Mouse (Mus musculus): Measurements from ENCODE around the gene Prr23a2.
"Not testable (repeated sequence)": the region's sequence is repeated elsewhere in the genome, so short reads cannot be mapped to it uniquely, and the experiment has no call there.

Prr23a2 gene

DNA sequence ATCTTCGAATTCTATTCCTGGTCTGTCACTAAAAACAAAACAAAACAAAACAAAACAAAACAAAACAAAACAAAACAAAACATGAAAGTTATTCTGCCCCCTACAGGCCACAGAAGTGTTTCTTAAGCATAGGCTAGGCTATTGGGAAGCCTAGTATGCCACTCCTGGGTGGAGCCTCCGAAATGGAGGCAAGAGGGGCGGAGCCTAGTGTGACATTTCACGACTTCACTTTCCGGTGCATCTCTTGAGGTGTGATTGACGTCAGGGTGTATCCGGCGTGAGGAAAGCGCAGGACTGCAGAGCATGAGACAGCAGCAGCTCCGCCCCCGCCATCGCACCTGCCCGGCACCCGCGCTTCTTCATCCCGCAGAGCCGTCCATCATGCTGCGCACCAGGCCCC is at the start of gene Prr23a2:
Gene Prr23a2 (plus strand): TSS at position 285 of the 400 bp plus-strand sequence.
- in situ Hi-C loops (cut with MboI, MseI) = loop anchor here in 1 of 2 experiments (10.0 kb wide), 1 partner anchor 611 kb away; no protein-coding TSS in a partner anchor

DNA sequence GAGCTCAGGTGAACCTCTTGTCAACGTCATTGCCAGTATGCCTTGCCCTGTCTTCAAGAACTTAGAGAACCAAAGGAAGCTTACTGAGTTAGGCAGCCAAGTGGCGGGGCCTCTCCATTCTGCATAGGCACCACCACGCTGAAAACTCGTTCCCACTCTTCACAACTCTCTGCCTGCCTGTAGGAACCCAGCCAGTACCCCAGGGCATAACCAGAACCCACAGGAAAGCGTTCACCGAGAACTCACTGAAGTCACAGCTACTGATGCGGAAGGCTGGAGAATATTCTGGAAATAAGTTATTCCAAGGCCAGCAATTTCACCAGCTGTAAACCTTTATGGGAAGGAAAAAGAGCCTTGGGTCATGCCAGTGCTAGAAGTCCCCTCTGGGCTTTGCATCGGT is 48.7 kb upstream of the Prr23a2 start:
- in situ Hi-C loops (cut with MboI, MseI) = no loop called here

DNA sequence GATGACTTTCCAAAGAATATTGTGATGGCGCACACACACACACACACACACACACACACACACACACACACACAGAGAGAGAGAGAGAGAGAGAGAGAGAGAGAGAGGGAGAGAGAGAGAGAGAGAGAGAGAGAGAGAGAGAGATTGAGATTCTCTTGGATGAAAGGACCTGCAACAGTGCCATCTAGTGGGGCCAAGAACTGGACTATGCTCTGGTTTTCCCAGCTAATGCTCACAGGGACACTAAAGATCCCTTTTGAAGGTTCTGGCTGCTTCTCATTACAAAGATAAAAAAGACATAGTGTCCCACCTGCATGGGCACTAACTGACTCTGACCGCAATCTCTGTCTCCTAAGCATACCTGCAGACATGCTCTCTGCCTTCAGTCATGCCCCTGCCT is 46.8 kb upstream of the Prr23a2 start:
- in situ Hi-C loops (cut with MboI, MseI) = not testable (repeated sequence)

DNA sequence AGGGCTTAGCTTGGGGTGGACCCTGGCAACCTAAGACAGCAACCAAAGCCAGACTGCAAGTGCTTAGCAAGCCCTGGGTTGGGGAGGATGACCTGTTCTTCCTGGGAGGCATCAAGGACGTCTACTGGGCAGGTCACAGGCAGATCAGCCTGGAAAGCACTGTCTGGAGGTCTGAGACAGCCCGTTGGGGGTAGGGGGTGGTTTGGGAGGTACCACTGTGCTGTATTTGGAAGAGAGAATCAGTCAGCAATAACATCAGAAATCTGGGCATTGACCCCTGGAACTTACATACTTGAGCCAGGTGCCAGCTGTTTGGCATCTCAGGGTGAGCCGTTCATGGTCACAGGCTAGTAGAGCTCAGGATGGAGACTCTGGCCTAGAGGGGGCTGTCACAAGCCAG is 40.2 kb upstream of the Prr23a2 start:
- in situ Hi-C loops (cut with MboI, MseI) = loop anchor here in 1 of 2 experiments (10.0 kb wide), 1 partner anchor 171 kb away; no protein-coding TSS in a partner anchor

DNA sequence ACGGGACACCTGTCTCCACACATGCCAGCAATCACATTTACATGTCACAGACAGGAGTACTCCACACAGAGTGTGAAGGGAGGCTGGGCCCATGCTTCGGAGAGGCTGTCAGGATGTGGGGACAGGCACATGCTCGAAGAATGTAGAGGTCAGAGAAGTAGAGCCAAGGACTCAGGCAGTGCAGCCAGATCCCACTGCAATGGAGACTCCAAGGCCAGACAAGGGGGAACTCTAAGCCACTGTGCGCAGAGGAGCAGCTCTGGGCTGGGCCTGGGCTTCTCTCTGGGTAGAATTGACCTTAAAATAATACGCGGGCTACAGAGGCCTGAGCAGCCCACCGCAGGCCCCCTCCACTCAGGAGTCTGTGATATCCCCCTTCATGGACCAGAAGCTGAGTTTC is 38.7 kb upstream of the Prr23a2 start:
- in situ Hi-C loops (cut with MboI, MseI) = loop anchor here in 1 of 2 experiments (10.0 kb wide), 1 partner anchor 173 kb away; no protein-coding TSS in a partner anchor

DNA sequence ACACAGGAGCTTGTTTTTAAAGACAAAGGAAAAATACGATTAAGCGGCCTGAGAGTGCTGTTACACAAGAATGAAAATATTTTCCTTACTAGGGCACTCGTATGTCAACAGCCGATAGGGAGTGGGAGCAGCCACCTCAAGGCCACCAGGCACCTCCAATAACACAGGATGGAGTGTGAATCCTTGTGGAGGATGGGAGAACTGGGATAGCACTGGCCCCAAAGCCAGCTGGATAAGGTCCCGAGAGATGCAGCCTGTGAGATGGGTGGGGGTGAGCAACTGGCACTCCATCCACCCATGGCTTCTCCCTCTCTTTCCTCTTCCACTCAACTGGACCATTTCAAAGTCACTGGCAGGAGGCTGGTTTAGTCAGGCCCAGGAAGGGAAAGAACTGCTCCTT is 37.3 kb upstream of the Prr23a2 start:
- in situ Hi-C loops (cut with MboI, MseI) = loop anchor here in 1 of 2 experiments (10.0 kb wide), 1 partner anchor 174 kb away; no protein-coding TSS in a partner anchor

DNA sequence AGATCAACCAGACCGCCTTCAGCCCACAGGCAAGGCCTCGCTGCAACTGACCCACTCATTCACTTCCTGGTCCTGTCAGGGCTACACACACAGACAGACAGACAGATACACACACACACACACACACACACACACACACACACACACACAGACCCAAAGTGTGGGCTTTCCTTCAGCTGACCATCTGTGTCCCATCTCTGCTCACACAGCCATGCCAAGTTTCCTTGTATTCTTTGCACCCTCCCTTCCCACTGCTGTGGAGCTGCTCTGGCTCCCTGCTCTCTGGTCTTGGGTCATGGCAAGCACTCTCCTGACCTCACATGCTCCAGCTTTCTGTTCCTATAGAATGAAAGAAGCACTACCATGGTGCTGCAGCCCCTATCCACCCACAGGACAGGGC is 36.8 kb upstream of the Prr23a2 start:
- in situ Hi-C loops (cut with MboI, MseI) = loop anchor here in 1 of 2 experiments (10.0 kb wide), 1 partner anchor 175 kb away; no protein-coding TSS in a partner anchor

DNA sequence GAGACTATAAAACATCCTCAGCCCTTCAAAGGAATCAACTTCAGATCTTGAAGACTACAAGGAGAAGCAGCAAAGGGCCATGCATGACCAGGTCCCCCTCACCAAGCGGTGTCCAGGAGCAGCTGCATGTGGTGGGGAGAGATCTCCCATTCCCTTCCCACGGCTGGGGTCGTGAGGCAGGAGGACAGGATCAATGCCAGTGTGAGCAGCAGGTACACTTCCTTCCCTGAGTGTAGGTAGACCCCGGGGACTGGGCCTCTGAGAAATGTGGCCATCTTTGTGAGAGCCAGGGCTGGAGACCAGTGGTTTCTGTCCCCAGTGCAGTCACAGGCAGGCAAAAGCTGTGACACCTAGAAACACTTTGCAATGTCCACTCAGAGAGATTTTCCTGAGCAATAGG is 35.8 kb upstream of the Prr23a2 start:
- in situ Hi-C loops (cut with MboI, MseI) = no loop called here

DNA sequence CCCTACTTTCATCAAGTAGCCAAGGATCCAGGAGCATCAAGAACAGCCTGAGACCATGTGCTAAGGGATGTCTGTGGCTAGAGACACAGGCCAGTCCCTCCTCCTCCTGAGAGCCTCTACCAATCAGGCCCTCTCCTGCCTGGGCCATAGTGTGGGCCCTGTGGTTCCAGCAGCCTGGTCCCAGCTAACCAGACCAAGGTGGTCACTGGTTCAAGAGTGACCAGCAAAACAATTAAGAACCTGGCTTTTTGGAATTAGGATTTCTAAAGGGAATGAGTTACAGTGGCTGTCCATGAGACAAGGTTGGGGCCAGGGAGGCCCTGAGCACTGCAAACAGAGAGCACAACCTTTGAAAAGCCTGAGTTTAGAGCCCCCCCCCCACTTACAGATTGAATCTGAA is 35.2 kb upstream of the Prr23a2 start:
- in situ Hi-C loops (cut with MboI, MseI) = no loop called here

DNA sequence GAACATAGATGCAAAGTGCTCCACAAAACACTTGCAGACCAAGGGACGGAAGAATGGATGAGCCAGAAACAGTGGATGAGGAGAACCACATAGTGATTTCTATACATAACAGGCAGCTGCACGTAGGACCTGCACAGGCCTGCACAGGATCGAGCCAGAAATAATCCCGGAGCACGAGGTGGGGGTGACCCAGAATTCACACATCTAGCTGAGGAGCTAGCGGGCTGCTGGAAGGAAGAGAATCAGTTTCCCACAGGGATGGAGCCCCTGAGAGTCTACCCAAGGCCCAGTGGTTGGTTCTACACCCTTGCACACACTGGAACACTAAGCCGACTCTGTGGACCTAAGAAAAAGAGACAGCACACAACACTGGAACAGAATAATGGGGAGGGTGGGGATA is 32.5 kb upstream of the Prr23a2 start:
- in situ Hi-C loops (cut with MboI, MseI) = no loop called here

DNA sequence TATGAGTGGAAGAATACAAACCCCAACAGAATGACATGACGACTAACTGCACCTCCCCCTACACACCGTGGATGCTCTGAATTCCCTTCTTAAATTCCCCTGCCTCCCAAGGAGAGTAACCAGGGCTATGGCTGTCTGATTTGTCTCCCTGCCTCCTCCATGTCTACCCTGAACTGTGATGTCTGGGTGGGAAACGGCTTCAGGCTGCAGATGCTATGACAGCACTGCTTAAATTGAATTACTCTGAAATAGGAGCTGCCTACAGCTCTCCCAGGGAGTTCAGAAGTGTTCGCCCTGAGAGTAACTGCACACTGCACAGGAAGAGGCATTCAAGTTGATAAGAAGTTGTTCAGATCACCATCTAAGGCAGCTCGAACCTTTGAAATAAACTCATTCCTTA is 26.8 kb upstream of the Prr23a2 start:
- in situ Hi-C loops (cut with MboI, MseI) = no loop called here

DNA sequence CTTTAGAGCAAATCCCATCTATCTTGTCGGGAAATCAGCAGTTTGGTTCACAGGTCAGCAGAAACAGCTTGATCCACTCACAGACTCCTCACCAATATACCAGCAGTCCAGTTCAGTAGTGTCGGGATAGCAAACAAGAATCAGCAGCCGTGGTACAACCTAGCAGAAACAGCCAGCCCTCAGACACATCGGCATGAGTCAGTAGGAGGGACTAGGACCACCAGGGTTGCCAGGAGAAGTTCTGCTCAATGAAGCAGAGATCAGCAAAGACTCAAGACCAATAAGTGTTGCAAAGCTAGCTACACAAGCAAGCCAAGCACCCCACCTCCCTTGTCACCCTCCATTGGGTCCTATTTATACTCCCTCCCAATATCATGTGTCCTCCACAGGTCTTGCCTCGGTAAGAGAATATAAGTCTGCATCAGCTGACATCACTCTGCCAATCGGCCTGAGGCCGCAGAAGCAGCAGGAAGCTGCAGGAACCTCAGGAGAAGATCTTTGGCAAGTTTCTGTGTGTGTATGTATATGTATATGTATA is 18.7 kb upstream of the Prr23a2 start:
- in situ Hi-C loops (cut with MboI, MseI) = no loop called here

DNA sequence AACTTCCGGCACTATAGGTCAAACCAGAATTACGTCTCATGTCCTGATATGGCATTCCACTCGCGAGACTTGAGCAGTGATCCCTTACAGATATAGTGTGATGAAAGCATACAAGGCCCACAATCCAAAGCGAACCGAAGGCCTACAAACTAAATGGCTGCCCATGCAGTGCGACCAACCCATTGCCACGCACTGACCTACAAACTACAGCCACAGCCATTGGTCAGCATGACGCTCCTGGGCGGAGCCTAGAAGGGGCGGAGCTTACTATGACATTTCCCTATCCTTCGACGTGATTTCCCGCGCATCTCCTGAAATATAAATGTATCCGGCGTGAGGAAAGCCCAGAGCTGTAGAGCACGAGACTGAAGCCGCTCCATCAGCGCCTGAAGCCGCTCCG is 14.2 kb upstream of the Prr23a2 start, which contains the start of gene Prr23a1:
Gene Prr23a1 (plus strand): TSS at position 387 of the 400 bp plus-strand sequence.
- in situ Hi-C loops (cut with MboI, MseI) = no loop called here

DNA sequence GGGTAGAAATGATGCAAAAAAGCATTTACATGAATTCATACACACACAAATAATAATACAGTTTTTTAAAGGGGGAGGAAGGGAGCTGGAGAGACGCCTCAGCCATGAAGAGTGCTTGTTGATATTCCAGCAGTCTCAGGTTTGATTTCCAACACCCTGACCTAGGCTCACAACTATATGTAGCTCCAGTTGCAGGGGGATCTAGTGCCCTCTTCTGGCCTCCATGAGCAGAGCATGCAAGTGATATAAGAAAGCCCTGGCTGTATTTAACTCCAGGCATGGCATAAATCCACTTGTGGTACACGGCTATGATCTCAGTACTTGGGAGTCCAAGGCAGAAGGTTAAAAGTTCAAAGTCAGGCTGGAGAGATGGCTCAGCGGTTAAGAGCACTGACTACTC is 7.2 kb downstream of the Prr23a2 start:
- in situ Hi-C loops (cut with MboI, MseI) = no loop called here

DNA sequence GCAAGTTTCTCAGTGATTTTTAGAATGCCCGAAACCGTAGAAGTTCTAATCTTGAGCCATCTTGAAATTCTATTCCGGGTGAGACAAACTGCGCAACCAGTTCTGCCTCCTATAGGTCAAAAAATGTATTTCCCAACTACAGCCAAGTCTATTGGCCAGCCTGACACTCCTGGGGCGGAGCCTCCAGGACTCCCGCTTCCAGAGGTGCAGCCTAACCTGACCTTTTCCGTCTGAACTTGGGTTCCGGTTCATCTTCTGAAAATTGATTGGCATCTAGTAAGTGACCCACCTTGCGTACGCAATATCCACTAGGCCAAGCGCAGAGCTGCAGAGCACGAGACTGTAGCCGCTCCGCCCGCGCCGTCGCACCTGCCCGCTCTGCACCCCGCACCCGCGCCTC is 8.3 kb downstream of the Prr23a2 start, which contains the start of gene Prr23a3:
Gene Prr23a3 (plus strand): TSS at position 197 of the 400 bp plus-strand sequence.
- in situ Hi-C loops (cut with MboI, MseI) = no loop called here

DNA sequence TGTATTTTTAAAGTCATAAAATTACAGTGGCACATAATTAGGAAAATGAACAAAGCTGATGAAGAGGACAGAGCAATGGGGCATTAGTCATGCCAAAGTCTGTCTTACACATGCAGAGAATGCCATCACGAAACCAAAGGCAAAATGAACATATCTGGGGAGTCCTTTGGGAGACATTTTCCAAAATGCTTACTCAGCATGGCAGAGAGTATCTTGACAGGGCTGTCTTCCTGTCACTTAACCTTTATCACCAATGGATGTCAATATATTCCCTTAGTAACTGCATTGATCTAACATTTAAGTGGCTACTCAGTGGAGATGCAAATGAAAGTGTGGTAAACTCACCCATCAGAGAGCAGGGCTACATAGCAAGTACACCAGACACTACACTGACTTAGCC is 45.2 kb downstream of the Prr23a2 start:
- in situ Hi-C loops (cut with MboI, MseI) = no loop called here

DNA sequence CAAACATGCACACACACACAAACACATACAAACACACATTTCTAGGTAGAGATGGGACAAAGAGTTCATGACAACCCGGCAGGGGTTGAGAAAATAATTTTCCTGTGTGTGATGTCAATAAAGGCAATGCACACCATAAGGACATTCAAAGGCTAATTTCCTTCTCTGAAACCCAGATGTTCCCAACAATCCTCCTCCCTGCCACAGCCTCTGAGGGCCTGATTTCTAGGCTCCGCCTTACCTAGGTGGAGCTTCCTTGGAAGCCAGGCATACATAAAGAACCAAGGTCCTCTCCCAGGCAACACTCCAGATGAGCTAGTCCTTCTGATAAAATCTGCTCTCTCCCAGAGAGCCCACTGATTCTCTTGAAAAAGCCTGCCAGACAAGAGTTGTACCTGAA is 46.5 kb downstream of the Prr23a2 start, which contains the start of gene 7420426K07Rik:
Gene 7420426K07Rik (plus strand): TSS at position 301 of the 400 bp plus-strand sequence.
- in situ Hi-C loops (cut with MboI, MseI) = no loop called here
